Mouse (Mus musculus) R1 (cell line): ENCODE measurements at regions not wholly inside any gene's neighbourhood (a gene's known extent, or its start where the extent isn't known, plus 50 kb on each side); places are given as distances from the start of the nearest gene placed in this dataset.

Experiments
- DNase-seq: peaks from one replicate; pipeline ENCODE4 v3.0.0-alpha.2; 2018; ENCODE audit warnings: low read depth, low spot score

DNA sequence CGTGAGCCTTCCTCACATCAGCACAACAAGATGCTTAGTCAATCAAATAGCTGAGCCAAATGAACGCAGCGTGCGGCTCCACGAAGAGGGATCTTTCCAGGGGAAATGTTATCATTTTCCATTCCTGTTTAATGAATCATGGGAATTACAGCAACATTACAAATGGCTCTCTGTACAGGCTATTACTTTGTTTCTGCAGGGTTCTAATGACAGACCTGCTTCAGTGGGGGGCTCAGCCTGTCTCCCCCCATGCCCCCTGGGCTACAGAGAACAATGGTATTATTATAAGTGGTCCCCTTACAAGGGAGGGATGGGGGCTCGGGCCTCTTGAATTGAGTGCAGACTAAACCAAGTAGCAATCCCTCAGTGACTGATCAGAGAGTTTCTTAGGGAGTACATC lies 144.3 kb upstream of the Csf3r start:
- DNase-seq = no peak

DNA sequence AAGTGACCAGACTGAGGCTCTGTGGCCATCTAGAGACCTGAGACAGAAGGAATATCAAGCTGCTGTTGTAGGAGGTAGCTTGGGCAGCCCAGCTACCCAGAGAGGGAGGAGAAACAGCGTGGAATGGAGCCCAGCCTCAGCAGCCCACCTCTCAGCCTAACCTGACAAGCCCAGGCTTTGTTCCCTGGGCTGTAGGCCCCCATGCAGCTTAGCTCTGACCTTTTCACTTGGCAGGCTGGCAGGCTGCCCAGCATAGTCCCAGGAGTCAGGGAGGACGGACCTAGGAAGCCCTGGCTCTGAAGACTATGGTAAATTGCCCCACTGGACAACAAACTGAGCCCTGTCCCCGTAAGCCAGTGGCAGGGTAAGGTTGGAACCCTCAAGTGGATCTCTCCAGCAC lies 141.8 kb upstream of the Csf3r start:
- no peak for DNase-seq

DNA sequence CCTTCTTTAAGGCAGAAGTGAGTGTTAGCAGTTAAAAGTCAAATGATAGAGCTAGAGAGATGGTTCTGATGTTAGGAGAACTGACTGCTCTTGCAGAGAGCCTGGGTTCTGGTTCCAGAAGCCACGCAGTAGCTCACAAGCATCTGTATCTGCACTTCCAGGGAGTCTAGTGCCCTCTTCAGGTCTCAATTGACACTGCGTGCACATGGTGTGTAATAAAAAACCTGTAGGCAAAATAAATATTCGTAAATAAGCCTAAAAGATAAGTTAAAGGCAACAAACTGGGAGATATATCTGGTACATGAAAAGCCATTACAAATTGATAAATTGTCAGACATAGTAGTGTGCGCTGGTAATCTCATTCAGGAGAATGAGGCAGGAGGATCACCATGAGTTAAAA lies 133.8 kb upstream of the Csf3r start:
- peak; percentile 65 for DNase-seq

DNA sequence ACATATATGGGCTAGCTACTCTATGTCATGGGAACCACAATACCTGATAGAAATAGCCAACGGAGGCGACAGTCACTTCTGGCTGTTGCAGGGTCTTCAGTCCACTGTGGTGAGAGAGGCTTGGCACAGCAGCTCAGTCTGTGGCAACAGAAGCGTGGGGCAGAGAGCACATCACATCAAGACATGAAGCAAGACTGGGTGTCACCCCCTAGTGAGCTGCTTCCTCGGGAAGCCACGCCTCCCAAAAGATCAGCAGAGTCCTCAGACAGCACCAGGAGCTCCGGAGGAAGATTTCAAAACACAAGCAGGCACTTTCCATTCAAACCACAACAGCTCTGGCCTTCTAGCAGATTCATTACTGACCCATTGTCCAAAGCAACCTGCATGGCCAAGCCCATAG lies 131.2 kb upstream of the Csf3r start:
- no peak for DNase-seq

DNA sequence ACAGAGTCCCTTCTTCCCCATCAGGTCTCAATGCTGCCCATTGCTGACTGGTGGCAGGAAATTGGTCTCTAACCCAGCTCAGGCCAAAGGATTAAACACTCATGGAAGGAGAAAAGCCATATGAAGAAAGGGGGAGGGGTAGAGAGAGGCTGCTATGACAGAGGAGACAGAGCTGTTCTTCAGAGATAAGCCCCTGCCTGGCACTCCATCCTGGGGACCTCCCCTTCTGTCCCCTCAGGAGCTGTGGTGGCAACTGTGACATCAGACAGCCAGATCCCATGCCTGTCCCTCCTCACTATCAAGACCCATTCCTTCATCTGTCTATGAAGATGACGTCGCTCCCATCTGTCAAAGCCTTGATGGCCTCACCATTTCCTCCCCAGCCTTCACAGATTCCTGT lies 126.6 kb upstream of the Csf3r start:
- no peak for DNase-seq

DNA sequence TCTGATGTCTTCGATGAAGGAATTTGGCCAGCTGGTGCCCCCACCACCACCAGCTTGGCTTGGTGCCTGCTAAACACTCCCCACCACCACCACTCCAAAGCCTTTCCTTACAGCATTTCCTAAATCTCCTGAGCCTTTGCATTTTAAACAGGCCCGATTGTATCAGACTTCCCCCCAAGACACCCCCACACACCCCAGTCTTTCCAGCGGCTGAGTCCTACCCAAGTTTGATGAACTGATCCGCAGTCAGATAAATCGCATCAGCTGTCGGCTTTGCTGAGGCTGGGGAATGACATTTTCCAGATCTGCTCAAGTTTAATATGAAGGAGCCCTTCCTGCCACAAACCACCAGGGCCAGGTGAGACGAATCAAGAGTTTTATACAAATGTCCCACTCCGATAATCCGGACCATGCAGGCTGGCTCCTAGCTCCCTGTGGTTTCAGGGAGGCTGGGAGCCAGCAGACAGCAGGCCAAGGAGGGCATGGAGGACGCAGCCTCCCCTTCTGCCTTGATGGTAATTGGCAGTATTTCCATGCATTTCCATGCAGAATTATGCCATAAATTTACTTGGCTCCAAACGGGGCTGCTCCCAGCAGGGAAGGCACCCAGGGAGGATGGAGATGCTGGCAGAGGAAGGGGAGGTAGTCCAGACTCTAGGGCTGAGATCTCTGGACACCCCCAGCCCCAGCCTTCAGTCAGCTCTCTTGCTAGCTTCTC lies 125.6 kb upstream of the Csf3r start:
- no peak for DNase-seq

DNA sequence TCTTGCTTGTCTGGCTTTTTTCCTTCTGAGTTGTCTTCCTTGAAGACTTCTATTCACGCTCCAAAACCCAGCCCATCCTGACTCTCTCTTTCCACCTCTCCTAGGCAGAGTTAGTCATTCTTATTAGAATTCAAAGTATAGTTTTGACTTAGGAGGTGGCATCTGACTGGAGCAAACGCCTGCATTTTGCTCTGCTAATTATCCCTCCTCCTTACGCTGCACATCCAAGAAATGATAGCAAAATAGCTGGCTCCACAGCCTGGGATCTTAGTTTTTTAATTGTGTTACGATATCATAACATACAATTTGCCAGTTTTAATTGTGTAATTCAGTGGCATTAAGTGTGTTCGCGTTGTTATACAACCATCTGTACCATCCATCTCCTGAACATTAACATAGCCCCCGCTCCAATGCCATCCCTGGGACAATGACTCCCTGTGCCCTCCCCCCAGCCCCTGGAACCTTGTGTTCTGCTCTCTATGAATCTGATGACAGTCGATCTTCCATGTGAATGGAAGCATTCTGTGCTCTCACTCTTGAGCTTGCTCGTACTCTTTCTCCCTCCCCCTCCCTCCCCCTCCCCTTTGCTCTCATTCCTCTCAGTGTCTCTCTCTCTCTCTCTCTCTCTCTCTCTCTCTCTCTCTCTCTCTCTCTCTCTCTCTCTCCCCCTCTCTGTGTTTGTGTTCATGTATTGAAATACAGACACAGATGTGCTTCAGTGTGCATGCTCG lies 122.6 kb upstream of the Csf3r start:
- DNase-seq = no peak

DNA sequence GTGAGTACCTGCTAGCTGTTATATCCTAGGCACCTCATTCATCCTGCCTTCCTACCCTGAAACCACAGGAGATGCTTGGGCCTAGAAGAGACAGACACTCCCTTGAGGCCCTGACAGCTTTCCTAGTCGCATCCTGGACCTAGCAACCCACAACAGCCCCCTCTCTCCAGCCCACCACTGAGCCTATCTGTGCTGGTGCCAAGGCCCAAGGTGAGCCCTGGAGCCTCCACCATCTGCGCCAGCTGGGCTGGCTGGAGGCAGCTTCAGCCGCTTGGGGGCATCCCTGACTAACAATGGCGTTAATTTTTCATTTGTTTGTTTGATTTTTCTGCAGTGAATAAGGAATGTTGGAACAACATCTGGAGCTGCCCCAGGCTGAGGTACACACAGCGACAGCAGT lies 118.1 kb upstream of the Csf3r start:
- no peak for DNase-seq

DNA sequence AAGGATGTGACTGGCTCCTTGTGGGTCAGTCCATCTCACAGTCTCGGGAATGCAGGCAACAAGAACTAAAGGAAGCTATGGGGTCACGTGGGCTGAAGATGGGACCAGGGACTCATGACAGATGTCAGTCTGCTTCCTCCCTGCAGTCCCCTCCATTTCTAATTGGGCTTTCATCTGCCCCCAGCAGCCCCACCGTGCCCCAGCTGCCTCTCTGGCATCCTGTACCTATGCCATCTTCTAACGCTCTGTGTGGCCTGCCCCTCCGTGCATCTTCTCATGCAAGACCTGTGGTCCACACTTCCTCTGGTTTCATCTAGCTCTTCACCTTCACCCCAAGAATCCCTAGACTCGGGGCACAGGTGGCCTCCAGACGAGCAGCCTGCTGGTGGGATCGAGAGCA lies 115.4 kb upstream of the Csf3r start:
- DNase-seq = no peak

DNA sequence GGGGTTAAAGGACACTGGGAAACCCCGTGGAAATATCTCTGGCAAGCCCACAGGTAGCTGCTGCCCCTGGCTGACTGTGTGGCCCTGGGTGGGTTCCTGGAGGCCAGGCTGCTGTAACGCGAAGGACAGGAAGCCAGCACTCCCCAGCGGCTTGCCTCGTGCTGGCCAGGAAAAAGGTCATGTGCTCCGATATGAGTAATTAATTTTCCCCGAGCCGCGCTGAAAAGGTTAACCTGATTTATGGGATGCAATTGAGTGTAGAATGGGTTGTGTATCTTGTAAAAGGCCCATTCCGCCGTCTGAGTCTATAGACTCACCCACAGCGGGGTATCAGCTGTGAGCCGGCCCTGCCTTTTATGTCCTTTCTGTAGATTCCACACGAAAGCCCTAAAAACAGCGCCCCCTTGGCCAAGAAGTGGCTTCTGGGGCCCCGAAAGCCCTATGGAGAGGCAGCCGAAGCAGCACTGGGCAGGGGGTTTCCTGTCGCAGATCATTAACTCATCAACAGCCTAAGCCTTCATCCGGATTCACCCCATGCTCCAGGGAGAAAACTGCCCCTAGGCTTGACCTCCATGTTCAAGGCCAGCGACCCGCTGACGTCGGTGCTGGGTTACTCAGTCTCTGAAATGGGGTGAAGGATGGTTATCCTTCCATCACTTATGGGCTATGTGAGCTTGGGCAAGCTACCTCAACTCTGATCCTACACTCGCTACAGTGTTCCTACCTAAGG lies 112.6 kb upstream of the Csf3r start:
- DNase-seq = peak; percentile 20

DNA sequence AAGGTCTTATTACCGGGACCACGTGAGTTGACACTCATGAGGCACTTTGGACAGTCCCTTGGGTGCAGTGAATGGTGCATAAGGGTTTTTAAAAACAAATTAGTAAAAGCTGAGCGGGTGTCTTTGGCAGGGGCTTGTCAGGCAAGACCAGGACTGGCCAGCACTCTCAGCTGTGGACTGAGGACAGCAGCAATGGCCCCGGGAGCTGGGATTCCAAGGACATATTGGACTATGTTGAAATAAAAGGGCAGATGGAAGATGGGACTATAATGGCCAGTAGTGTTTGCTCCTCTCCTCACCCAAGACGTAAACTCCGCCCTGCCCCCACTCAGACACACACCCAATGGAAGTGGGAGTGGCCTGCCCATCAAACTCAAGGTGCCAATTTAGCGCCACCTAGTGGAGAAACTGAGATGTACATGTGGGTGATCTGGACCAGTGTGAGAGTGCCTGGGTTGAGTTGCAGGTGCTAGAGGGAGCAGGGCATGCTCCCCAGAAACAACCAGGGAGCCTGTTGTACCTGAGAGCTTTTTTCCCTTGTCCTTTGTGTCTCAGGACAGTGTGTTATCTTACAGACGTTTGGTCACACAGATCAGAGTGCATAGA lies 111.8 kb upstream of the Csf3r start:
- peak; percentile 93 for DNase-seq

DNA sequence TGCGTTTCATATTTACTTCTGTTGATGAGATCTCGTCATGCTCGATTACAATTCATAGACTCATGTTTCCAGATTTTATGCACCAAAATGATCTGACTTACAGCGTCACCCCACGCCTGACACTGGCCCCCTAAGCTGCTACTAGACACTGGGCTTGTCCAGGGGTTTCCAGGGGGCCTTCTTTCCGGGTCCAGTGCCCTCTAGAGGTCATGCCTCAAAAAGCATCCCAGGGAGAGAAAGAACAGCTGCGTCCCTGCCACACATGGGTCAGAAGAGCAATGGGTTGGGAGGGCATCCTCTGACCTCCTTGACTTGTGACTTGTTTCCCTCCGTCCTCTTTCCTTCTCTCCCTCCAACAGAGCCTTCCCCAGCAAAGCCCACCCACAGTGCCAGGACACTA lies 109.2 kb upstream of the Csf3r start:
- DNase-seq = peak; percentile 57

DNA sequence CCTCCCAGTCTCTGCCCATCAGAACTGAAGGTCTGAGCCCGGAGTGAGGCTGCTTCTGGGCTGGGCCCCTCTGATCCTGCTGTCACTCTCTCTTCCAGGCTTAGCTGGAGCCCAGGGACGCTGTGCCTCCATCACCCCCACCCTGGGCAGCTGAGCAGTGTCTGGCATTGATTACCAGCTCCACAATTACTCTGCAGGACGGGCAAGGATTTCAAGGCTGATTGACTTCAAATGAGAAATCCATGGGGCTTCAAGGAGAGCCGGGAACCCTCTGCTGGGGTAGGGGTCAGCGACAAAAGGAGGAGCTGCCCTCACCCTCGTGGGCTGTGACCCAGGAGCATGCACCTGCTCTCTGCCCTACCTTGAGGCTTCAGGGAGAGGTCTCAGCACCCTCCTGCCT lies 107.1 kb upstream of the Csf3r start:
- DNase-seq = no peak

DNA sequence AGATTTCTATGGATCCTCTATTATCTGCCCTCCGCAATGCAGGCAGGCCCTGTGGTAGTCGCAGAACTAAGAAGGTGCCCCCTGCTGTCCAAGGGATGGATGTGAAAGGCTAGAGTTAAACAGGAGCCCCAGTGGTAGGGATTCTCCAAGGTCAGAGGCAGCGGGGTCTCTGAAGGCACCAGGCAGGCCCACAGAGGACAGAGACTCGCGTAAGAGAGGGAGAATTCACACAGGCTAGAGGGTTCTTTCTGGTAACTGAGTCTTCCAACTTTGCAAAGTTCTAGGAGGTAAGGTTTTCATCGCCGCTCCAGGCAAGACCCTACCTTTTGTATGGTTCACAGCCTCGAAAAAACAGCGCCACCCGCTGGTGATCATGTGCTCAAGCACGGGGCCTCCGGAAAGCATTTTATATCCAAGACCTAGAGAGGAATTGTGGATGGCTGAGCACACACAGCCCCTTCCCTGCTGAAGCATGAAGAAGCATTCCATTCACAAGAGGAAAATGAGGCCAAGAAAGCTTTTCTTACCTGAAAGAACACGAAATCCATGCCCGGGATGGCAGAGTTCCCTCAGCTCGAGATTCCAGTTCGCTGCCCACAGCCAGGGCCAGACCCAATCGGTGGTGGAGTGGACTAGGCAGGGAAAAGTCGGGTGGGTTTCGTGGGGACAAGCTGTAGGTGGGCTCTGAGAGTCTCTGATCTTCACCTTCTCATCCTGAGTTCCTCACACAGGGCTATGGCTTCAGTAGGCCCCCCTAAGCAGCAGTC lies 102.6 kb upstream of the Csf3r start:
- DNase-seq = peak; percentile 92

DNA sequence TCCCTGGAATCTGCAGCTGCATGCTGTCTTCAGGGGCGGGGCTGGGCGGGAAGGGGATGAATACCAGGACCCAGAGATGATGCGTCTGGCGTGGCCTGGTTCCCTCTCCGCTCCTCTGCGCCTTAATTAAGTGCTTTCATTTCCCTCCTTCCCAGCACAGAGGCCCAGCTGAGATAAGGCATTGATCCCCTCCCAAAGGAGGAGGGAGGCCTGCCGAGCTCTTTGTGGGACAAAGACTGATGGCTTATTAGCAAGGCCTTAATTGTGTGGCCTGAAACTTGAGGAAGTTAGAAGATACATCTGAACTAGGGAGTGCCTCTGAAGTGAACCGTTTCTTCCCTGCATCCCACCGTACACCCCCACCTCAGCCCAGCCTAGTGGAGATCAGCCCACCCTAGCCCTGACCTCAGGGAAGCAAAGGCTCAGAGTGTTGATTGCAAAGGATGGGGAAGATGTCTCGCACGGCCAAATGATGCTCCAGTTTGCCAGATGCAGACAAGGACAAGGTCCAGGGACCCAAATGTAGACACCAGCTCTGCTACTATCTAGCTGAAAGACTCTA lies 102.0 kb upstream of the Csf3r start:
- DNase-seq = peak; percentile 28

DNA sequence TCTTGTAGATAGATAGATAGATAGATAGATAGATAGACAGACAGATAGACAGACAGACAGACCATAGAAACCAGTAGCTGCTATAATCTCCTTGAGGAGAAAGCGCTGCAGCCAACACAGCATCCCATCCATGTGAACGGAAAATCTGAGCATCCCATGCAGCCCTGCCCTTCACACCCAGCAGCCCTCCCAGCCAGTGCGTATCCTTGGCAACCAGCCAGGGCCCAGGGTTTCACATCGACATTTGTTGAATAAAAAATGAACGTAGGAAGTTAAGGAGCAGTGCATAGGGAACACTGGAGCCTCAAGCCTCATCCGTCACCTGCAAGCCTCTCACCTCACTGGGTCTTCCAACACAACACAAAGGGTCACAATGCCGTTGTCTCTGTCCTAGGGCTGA lies 101.1 kb upstream of the Csf3r start:
- DNase-seq = peak; percentile 22

DNA sequence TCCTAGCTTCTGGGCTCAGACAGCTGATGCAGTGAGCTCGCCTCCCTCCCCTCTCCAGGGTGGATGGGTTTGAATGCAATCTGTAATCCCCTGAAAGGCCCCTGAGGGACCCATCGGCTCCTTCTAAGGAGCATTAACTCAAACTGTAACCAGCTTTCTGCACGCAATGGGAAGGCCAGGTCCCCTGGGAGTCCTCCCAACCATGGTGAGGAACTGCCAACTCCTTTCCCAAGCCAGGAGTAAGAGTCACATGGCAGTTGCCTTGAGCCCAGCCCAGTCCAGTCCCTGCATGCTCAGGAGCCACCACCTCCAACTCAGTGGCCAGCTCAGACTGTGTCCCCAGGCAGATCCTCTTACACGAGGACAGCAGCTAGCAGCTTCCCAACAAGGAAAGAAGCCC lies 96.2 kb upstream of the Csf3r start:
- no peak for DNase-seq

DNA sequence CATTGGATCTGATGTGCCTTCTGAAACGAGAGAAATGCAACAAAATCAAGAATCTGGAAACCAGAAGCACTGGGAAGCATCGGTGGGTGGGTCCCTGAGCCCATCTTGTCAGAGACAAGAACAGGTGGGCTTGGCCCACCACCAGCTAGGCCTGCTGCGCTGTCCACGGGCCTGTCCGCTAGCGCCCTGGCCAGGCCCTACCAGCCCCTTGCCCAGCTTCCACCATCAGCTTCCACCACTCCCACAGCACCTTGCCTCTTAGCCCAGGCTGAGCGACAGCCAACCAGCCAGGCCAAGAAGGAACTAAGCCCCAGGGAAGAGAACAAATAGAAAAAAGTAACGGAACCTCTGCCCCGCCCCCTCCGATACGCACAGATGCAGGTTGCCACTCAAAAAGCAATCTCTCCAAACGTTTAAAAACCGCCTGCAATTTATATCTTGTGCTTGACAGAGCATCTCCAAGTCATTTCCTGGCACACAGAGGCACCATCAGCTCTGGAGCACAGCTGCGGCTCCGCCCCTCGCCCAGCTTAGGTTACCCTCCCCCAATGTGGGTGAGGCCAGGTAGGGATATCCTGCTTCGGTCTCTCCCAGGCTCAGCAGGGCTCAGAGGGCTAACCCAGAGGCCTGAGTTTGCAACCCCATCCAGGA lies 95.1 kb upstream of the Csf3r start:
- DNase-seq = no peak

DNA sequence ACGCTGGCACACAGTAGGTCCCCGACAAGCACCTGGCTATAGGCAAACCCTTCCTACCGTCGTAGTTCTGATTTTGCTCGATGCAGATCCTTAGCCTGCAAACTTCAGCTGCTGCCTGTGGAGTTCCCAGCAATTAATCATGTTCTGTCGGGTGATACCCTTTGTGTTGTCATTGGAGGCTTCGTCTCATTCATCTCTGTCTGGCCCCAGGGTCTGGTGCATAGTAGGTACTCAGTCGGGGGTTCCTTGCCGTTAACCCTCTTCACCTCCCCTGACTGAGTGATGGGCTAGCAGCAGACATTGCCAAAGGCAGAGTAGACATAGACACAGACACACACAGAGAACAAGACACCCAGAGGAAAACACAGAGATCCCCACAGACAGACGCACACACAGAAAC lies 93.6 kb upstream of the Csf3r start:
- no peak for DNase-seq

DNA sequence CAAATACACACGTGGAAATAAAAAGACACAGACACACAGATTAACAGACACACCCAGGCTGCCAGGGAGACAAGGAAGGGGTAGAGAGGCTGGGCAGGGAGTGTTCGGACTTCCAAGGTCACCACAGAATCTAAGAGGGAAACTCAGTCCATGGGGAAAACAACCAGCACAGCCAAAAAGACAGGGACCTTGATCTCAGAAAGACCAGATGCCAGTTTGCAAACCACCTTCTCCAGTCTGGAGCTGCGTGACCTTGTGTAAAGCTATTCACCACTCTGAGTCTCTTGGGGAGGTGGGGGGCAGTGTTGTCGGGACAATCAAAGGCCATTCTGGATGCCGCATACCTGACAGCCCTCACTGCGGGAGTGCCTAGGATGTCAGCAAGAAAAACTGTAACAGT lies 93.0 kb upstream of the Csf3r start:
- DNase-seq = peak; percentile 47
